ENCODE assay signal across 20 mouse cellular contexts in the genomic region with DNA sequence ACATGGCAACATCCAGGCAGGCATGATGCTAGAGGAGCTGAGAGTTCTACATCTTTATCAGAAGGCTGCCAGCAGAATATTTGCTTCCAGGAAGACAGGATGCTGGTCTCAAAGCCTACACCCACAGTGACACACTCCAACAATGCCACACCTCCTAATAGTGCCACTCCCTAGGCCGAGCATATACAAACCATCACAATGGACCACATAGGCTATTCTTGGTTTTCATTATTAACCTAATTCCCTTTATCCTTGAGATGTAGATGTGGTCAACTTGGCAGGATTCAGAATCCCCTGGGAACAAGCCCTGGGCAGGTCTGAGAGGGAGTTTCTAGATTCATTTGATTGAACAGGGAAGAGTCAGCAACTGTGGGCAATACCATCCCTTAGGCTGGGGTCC. TPM values are rescaled to one million over a fixed set of nuclear protein-coding genes. Genes with fewer than 3 reads are reported as not detected.
DNase-seq lines count a peak whose midpoint lies in the region; TF ChIP-seq lines count a peak whose summit lies in the region.
"Had no signal": no experiment of that assay in that cellular context is flagged by ENCODE, and none has a peak within 500 bp of the region (broad histone marks: within the 10 kb centered on the region; RNA-seq: fewer than 3 reads in every experiment).

No protein-coding gene starts in this region.

- in situ Hi-C loops in ES-E14 (cut with MboI; ENCODE audit: low sequenced_read_pairs in 2 of 2, unreplicated experiment in 2 of 2) = no loop called here

- peak overlapping the region; percentile 82 for H3K27ac ChIP-seq in ES-E14 (ENCODE audit: insufficient read depth, low read depth, low read length, poor library complexity, severe bottlenecking)
- H3K27ac ChIP-seq: embryonic facial prominence, embryonic 12.5 days; forebrain, embryonic 12.5 days; heart, adult 2 months; hindbrain, embryonic 10.5 days; hindbrain, embryonic 15.5 days had no signal

- no peak for TF ChIP-seq CTCF in E14TG2a.4 (conservative IDR thresholded peaks at IDR 0.05; ENCODE audit: low read length)

- H3K9me3 ChIP-seq in E14TG2a.4 (ENCODE audit: low read length) = peaks cover 16% of the 10 kb centered on the region
- no peaks in the 10 kb centered on the region for H3K9me3 ChIP-seq in ES-E14 (ENCODE audit: control insufficient read depth, insufficient read depth, low read depth, low read length)
- H3K9me3 ChIP-seq: embryonic facial prominence, embryonic 12.5 days; forebrain, embryonic 12.5 days; heart, embryonic 12.5 days; hindbrain, embryonic 10.5 days; hindbrain, embryonic 15.5 days had no signal

- H3K4me3 ChIP-seq in E14TG2a.4 (replicated peaks; ENCODE audit: low read length) (peak overlapping the region; percentile 64), ES-E14 (ENCODE audit: insufficient read depth in 1 of 2, low read depth in 1 of 2, low read length in 2 of 2, poor library complexity in 1 of 2, severe bottlenecking in 1 of 2) (peak overlapping the region in 1 of 2 experiments; percentile 27; a peak in 1 of 4 replicates)
- H3K4me3 ChIP-seq: embryonic facial prominence, embryonic 12.5 days; forebrain, embryonic 12.5 days; heart, adult 2 months; heart, embryonic 12.5 days; hindbrain, embryonic 10.5 days; hindbrain, embryonic 15.5 days had no signal

- H3K27me3 ChIP-seq in E14TG2a.4 (ENCODE audit: insufficient read depth, low read length) = peaks cover 11% of the 10 kb centered on the region; the same call in 1 of the 2 replicates
- H3K27me3 ChIP-seq: forebrain, embryonic 12.5 days; heart, embryonic 12.5 days; hindbrain, embryonic 15.5 days had no signal

- H3K9ac ChIP-seq in ES-E14 (ENCODE audit: insufficient read depth, low read depth, low read length, poor library complexity, severe bottlenecking) = no peak overlapping the region
- H3K9ac ChIP-seq: embryonic facial prominence, embryonic 12.5 days; forebrain, embryonic 12.5 days; heart, embryonic 12.5 days; hindbrain, embryonic 15.5 days had no signal

- peaks cover 76% of the 10 kb centered on the region for H3K4me1 ChIP-seq in E14TG2a.4 (replicated peaks; ENCODE audit: low read depth, low read length)
- H3K4me1 ChIP-seq in ES-E14 (ENCODE audit: control insufficient read depth in 2 of 2, insufficient read depth in 2 of 2, low read length in 2 of 2, poor library complexity in 1 of 2) = peaks cover 2 to 13% of the 10 kb centered on the region in 2 experiments

- DNase-seq in lung, postnatal 10 days = peak; percentile 50
- DNase-seq in lung, postnatal 4 days = no peak
- no peak for DNase-seq in ES-E14 (ENCODE audit: low read depth, low spot score)
- peak; percentile 61 for DNase-seq in lung, postnatal 36 days
- no peak for DNase-seq in heart, adult 8-10 months (ENCODE audit: low spot score)
- no peak for DNase-seq in cerebellum, postnatal 4 days (ENCODE audit: low spot score in 2 of 2)
- DNase-seq: adrenal gland, adult 2 months; adrenal gland, postnatal 25 days; cerebellum, adult 2 months; cerebellum, postnatal 10 days; gastrocnemius, postnatal 14 days; heart, adult 2 months had no signal

- H3K36me3 ChIP-seq in E14TG2a.4 (ENCODE audit: insufficient read depth, low read length) (no peaks in the 10 kb centered on the region), ES-E14 (ENCODE audit: control insufficient read depth, insufficient read depth, low read length, poor library complexity, severe bottlenecking) (no peaks in the 10 kb centered on the region)
- H3K36me3 ChIP-seq: embryonic facial prominence, embryonic 12.5 days; forebrain, embryonic 12.5 days; heart, embryonic 12.5 days; hindbrain, embryonic 10.5 days; hindbrain, embryonic 15.5 days had no signal

TF ChIP-seq in ES-E14, 5 proteins besides CTCF, POLR2A, EP300 and RAD21:
- TF ChIP-seq MAFK (IDR thresholded peaks at IDR 0.05; ENCODE audit: insufficient read depth, low read depth, low read length) (no peak), ZNF384 (IDR thresholded peaks at IDR 0.05; ENCODE audit: low read depth, low read length) (no peak), ZC3H11A (IDR thresholded peaks at IDR 0.05; ENCODE audit: borderline replicate concordance, low read depth, low read length) (no peak), CHD2 (IDR thresholded peaks at IDR 0.05; ENCODE audit: low read depth, low read length) (no peak), HCFC1 (IDR thresholded peaks at IDR 0.05; ENCODE audit: borderline replicate concordance, insufficient read depth, low read length) (no peak)

RNA-seq across cellular contexts. Expression of gene Adrb1, which starts 56.0 kb away (rescaled TPM):
- total RNA-seq in ES-E14 (2012; rRNA removed) = 0.36 and 1.2 TPM in 2 replicates
- 10 to 100 TPM; 19.4 to 26.8 (median 22.2) TPM for total RNA-seq in heart, adult 8-10 months (2022)
- total RNA-seq: gastrocnemius, adult 18-20 months; MEL had no signal

Comparison
In these comparisons a context has a peak if more than half of its experiments do, and no peak if none do; other contexts are left out.
1. DNase-seq: peak in lung, postnatal 10 days (single experiment) and lung, postnatal 36 days (single experiment); none in lung, postnatal 4 days (0 of 2), ES-E14 (single experiment), heart, adult 8-10 months (single experiment) and cerebellum, postnatal 4 days (0 of 2).